Mouse (Mus musculus): ENCODE data around the gene Bag3.

Gene Bag3

GRCm38 (mm10) chr7:128523349-128523961 lies at the start of gene Bag3:
Gene Bag3, plus strand, starts transcription at chr7:128523616.
- peak; percentile 92 for DNase-seq (ENCODE audit: low read depth, low spot score)

DNA sequence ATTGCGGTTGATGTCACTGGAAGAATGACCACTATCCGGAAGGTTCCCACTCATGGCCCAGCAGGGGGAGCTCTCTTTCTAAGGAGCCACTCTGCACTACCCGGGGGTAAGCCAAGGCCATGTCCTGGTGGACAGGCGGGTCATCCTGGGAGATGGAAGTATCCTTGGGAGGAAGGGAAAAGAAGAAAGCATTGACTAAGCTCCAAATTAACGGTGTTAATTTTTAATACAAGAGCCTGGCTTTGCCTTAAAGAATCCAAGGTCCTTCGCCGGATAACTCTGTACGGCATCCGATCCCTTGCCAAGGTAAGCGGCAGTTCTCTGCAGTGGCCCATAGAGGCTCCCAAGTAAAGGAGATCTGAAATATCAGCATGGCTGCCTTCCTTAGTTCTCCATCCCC lies 49.1 kb upstream of the Bag3 start:
- DNase-seq (ENCODE audit: low read depth, low spot score): peak; percentile 34

DNA sequence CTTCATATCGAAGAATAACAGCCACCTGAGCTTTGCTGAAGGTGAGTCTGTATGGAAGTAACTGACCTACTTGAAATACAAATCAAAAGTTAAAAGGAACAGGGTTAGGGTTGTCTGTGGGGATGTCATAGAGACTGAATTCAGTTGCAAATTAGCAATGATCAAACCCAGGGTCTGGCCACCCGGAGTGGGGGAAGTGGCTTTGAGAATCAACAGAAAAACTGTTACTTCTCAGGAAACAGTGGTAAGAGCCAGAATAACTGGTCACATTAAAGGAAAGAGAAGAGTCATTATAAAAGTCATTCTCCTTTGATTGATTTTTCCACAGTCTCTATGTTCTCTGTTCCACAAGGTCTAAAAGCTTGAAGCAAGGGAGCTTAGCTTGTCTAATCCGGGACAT lies 34.4 kb upstream of the Bag3 start:
- DNase-seq (ENCODE audit: low read depth, low spot score): no peak

- DNase-seq (ENCODE audit: low read depth, low spot score): no peak
Measured at GRCm38 (mm10) chr7:128494546-128494945, 28.9 kb upstream of the Bag3 start.

DNA sequence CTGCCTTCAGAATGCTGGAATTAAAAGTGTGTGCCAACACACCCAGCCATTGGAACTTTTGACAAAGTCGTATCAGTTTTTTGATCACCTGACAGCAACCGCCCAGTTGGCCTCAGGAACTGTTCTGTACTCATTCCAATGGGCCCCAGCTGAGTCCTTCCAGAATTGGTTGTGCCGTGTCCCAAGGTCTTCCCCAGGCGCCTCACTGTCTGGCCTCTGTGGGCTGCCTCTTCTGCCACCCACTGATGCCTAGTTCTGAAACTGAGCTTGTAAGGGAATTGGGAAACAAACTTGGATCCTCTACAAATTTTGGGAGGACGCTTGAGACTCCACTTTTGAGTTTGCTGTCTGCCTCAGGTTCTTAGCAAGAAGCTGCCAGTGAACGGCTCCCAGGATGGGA lies 23.6 kb upstream of the Bag3 start:
- DNase-seq (ENCODE audit: low read depth, low spot score): no peak

DNA sequence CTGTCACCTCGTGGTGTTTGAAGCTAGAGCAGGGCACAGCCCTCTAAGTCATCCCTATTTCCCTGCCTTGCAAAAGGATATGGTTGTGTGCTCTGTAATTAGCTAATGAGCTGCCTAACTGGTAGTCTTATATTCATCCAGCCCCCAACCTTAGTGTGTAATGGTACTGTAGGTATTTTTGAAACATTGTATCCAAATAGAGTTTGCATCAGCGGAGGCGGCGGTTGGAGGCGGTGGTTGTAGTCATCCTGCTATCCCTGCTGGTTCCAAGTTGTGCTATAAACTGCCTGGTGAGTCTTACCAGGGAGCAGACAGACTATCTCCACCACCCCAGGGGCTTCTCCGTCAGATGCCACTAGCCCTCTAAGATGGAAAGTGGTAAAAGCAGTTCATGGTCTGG lies 19.3 kb upstream of the Bag3 start:
- DNase-seq (ENCODE audit: low read depth, low spot score): no peak

DNA sequence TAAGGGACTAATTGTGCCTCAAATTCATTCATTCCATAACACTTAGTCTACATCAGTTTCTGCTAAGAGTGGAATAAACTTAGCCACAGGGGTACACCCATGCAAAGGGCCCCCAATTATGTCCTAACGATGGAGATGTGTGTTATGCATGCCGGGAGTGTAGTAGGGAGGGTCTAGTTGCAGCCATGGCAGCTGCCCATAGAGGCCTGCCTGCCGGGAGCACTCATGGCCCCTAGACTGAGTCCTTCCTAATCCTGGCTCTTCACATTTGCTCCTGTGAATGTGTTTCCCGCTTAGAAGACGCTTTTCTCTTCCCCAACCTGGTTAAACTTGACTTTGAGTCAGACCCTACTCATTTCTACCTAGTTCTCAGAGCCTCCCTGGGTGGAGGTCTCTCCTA lies 11.5 kb upstream of the Bag3 start:
- no peak for DNase-seq (ENCODE audit: low read depth, low spot score)

GRCm38 (mm10) chr7:128513512-128513911 lies 9.9 kb upstream of the Bag3 start:
- DNase-seq (ENCODE audit: low read depth, low spot score): no peak

GRCm38 (mm10) chr7:128514341-128514740 lies 9.1 kb upstream of the Bag3 start:
- DNase-seq (ENCODE audit: low read depth, low spot score): no peak

DNA sequence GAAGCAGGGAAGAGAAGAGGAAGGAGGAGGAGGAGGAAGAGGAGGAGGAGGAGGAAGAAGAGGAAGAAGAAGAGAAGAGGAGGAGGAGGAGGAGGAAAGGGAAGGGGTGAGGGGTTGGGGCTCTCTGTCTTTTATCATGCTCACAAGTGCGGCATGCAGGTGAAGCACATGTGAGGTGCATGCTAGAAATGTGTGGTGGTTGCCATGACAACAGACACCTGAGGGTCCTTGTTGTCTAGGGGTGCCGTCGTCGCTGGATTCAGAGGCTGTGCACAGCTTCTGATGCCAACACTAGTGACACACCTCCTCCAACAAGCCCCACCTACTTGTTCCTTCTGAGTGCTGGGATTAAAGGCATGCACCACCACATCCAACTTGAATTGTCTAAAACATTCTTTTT lies 7.1 kb upstream of the Bag3 start:
- no peak for DNase-seq (ENCODE audit: low read depth, low spot score)

- no peak for DNase-seq (ENCODE audit: low read depth, low spot score)
Measured at GRCm38 (mm10) chr7:128519316-128520050, 3.9 kb upstream of the Bag3 start.

DNA sequence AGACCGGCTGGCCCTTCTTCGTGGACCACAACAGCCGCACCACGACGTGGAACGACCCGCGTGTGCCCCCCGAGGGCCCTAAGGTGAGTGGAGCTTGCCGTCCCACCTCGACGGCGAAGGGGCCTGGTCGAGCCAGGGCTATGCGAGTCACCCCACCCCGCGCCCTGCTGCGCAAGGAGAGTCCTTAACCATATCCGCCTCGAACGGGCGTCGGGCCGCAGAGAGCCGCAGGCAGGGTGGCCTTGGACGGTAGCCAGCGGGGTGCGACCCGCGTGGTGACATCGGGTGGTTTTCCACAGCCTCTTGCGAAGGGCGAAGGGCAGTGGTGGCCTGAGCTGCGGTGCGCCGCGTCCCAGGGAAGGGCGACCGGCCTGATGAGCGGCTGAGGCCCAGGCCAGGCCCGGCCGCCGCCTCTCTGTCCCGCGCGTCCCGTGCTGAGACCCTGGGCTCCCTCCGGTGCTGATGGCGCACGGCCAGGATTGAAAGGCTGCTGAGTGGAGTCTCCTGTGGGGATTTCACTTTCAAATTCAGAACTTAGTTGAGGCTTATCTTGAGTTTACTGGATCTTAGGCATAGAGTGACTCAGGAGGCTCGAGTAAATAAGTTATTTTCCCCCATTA lies 656 bp downstream of the Bag3 start:
- DNase-seq (ENCODE audit: low read depth, low spot score): peak; percentile 81

GRCm38 (mm10) chr7:128524641-128525040 lies 1.2 kb downstream of the Bag3 start:
- no peak for DNase-seq (ENCODE audit: low read depth, low spot score)

DNA sequence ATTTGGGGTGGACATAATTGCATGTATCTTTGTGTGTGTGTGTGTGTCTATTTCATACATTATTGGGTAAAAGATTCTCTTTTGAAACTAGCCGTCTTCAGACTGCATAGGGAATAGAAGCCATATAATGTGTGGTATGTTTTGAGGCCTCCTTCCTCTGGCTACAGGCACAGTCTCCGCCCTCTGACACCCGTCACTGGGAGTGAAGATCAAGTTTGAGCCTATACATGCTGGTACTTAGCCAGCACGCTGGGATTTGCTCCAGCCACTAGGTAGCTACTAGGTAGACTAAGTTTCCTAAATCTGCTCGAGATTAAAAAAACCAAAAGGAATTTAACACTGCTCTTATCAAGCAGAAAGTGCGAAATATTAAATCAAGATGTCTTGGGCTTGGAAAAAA lies 3.2 kb downstream of the Bag3 start:
- no peak for DNase-seq (ENCODE audit: low read depth, low spot score)

- DNase-seq (ENCODE audit: low read depth, low spot score): no peak
Measured at GRCm38 (mm10) chr7:128528596-128528995, 5.2 kb downstream of the Bag3 start.

- DNase-seq (ENCODE audit: low read depth, low spot score): no peak
Measured at GRCm38 (mm10) chr7:128529126-128529525, 5.7 kb downstream of the Bag3 start.

GRCm38 (mm10) chr7:128529574-128530051 lies 6.2 kb downstream of the Bag3 start:
- DNase-seq (ENCODE audit: low read depth, low spot score): no peak

DNA sequence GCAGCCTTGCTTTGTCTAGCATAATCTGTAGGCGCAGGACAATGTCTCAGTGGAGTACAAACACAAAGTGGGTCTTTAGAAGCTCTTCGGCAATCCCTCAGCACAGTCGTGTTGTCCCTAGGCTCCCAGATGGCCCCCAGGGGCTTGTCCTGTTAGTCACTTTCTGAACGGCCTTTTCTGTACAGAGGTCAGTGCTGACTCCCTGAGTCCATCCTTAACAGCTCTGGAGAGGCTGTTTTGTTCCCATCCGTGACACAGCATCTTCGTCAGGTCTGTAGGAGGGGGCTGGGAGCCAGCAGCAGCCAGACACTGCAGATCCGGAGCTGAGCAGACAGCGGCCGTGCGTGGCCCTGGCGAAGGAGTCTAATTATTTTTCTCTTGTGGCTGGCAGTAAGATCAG lies 7.6 kb downstream of the Bag3 start:
- no peak for DNase-seq (ENCODE audit: low read depth, low spot score)

DNA sequence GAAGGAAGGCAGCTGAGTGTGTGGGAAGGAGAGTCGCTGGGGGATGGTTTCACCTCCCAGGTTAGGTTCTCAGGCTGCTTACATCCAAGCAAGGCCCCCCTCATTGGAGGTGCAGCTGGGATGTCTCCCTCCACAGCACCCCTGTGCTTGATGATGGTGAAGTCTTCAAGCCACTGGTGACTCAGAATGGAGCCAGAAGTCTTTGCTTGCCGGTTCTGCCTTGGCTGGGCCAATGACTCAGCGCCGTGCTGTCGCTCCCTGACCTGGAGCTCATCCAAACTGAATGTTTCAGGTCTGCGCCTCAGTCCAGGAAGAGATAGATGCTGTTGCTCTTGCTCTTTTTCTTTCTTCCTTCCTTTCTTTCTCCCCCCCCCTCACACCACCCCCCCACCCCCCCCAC lies 8.5 kb downstream of the Bag3 start:
- DNase-seq (ENCODE audit: low read depth, low spot score): no peak

- DNase-seq (ENCODE audit: low read depth, low spot score): no peak
Measured at GRCm38 (mm10) chr7:128532441-128533166, 9.2 kb downstream of the Bag3 start.

- no peak for DNase-seq (ENCODE audit: low read depth, low spot score)
Measured at GRCm38 (mm10) chr7:128534984-128535491, 11.6 kb downstream of the Bag3 start.

- DNase-seq (ENCODE audit: low read depth, low spot score): no peak
Measured at GRCm38 (mm10) chr7:128536074-128536473, 12.7 kb downstream of the Bag3 start.

All from A20 (cell line).